8 mouse cellular contexts compared by ENCODE assay signal in genomic region chr19:44135072-44135959, GRCm38 (mm10). TPM values are rescaled to one million over a fixed set of nuclear protein-coding genes. Genes with fewer than 3 reads are reported as not detected.
A peak's percentile ranks its signal among the peaks of the same experiment; 100 is the strongest.
DNase-seq lines count a peak whose midpoint lies in the region; ATAC-seq and TF ChIP-seq lines count a peak whose summit lies in the region.

TSS of gene Cwf19l1 (minus strand) at chr19:44135876.

- peak within 1 kb of the TSS; percentile 80 for H3K4me2 ChIP-seq in forebrain, embryonic 15.5 days (replicated peaks)

- H3K4me1 ChIP-seq in ES-E14 (ENCODE audit: control insufficient read depth in 2 of 2, insufficient read depth in 2 of 2, low read length in 2 of 2, poor library complexity in 1 of 2), result no peaks in the 10 kb centered on the region
- H3K4me1 ChIP-seq in forebrain, embryonic 15.5 days, result peaks cover 14% of the 10 kb centered on the region
- peaks cover 2% of the 10 kb centered on the region for H3K4me1 ChIP-seq in lung, adult 2 months (ENCODE audit: control insufficient read depth, insufficient read depth, low read length)

- peak; percentile 81 for DNase-seq in ES-E14 (ENCODE audit: low read depth, low spot score)
- peak; percentile 89 for DNase-seq in cerebellum, adult 11-12 months
- peak; percentile 72 for DNase-seq in heart, postnatal 25 days (ENCODE audit: low spot score)
- peak; percentile 83 to 94 for DNase-seq in layer of hippocampus, adult 18-20 months (ENCODE audit: low spot score in 2 of 2)
- peak; percentile 81 for DNase-seq in lung, adult 2 months
- peak; percentile 45 to 75 for DNase-seq in thymus, adult 18-20 months

- H3K9ac ChIP-seq in ES-E14 (ENCODE audit: insufficient read depth, low read depth, low read length, poor library complexity, severe bottlenecking), result peak within 1 kb of the TSS; percentile 90
- H3K9ac ChIP-seq in forebrain, embryonic 15.5 days (replicated peaks), result peak within 1 kb of the TSS; percentile 76

- TF ChIP-seq CTCF in lung, adult 2 months (IDR thresholded peaks at IDR 0.05; ENCODE audit: insufficient read depth, low read length), result no peak

- no peaks in the 10 kb centered on the region for H3K27me3 ChIP-seq in forebrain, embryonic 15.5 days

- intact Hi-C loops in heart, postnatal 25 days (cut with DNase I), result no loop called here

- no peaks in the 10 kb centered on the region for H3K9me3 ChIP-seq in ES-E14 (ENCODE audit: control insufficient read depth, insufficient read depth, low read depth, low read length)
- no peaks in the 10 kb centered on the region for H3K9me3 ChIP-seq in forebrain, embryonic 15.5 days

- WGBS in forebrain, embryonic 15.5 days, result under 1% methylated on average over 45 of the region's 45 CpGs
- whole genome bisulfite sequencing in lung, adult 2 months, result 1% methylated on average over 45 of the region's 45 CpGs

- peak within 1 kb of the TSS; percentile 84 for H3K27ac ChIP-seq in ES-E14 (ENCODE audit: insufficient read depth, low read depth, low read length, poor library complexity, severe bottlenecking)
- peak within 1 kb of the TSS; percentile 91 for H3K27ac ChIP-seq in forebrain, embryonic 15.5 days (replicated peaks)

- TF ChIP-seq POLR2A in lung, adult 2 months (IDR thresholded peaks at IDR 0.05; ENCODE audit: borderline replicate concordance, extremely low read depth, low read depth, low read length), result peak; percentile 66; the same call in 1 of the 2 replicates

- in situ Hi-C loops in ES-E14 (cut with MboI; ENCODE audit: low sequenced_read_pairs in 2 of 2, unreplicated experiment in 2 of 2), result no loop called here

- peaks cover 12% of the 10 kb centered on the region for H3K36me3 ChIP-seq in ES-E14 (ENCODE audit: control insufficient read depth, insufficient read depth, low read length, poor library complexity, severe bottlenecking)
- peaks cover 33% of the 10 kb centered on the region for H3K36me3 ChIP-seq in forebrain, embryonic 15.5 days

- peak; percentile 92 for ATAC-seq in forebrain, embryonic 15.5 days (replicated peaks)
- peak; percentile 88 for ATAC-seq in neutrophil, adult 5-6 weeks (ENCODE audit: extremely low read depth, insufficient number of reproducible peaks, low FRiP score, poor library complexity, severe bottlenecking)

- H3K4me3 ChIP-seq in ES-E14 (ENCODE audit: insufficient read depth in 1 of 2, low read depth in 1 of 2, low read length in 2 of 2, poor library complexity in 1 of 2, severe bottlenecking in 1 of 2), result peak within 1 kb of the TSS; percentile 93 to 99
- peak within 1 kb of the TSS; percentile 80 for H3K4me3 ChIP-seq in forebrain, embryonic 15.5 days
- H3K4me3 ChIP-seq in lung, adult 2 months (replicated peaks; ENCODE audit: extremely low read depth, low read depth, low read length), result peak within 1 kb of the TSS; percentile 100

TF ChIP-seq in ES-E14, 5 proteins besides CTCF, POLR2A, EP300 and RAD21:
- TF ChIP-seq HCFC1 (IDR thresholded peaks at IDR 0.05; ENCODE audit: borderline replicate concordance, insufficient read depth, low read length), result 0 out of 2 replicates have a peak, but pooled peaks have one; percentile 46
- TF ChIP-seq MAFK (IDR thresholded peaks at IDR 0.05; ENCODE audit: insufficient read depth, low read depth, low read length), result no peak
- TF ChIP-seq ZNF384 (IDR thresholded peaks at IDR 0.05; ENCODE audit: low read depth, low read length), result no peak

RNA-seq across cellular contexts. Expression of gene Cwf19l1, which starts in this region (rescaled TPM):
- total RNA-seq in ES-E14 (2012; rRNA removed), result 17.9 and 18.6 TPM in 2 replicates
- polyA plus RNA-seq in forebrain, embryonic 15.5 days (2015; fragmentation: Nextera tagmentation; extraction: Ambion mirVana), result 36.2 and 37.2 TPM in 2 replicates
- total RNA-seq in heart, postnatal 25 days (2021), result 1 to 10 TPM; 6.9 to 9.1 TPM
- total RNA-seq in layer of hippocampus, adult 18-20 months (2021), result 10 to 100 TPM; 20.6 to 21.3 TPM
- polyA plus RNA-seq in lung, adult 2 months (2012; rRNA removed), result 3.6 and 7.5 TPM in 2 replicates
- total RNA-seq in neutrophil, adult 5-6 weeks (2017), result 16.0 and 20.7 TPM in 2 replicates

Comparison
In these comparisons a context has a peak if more than half of its experiments do, and no peak if none do; other contexts are left out.
1. Peak in every context shown above with its lines: DNase-seq, ATAC-seq, H3K4me3 ChIP-seq and H3K27ac ChIP-seq.